Mouse (Mus musculus): ENCODE measurements at regions not wholly inside any gene's neighbourhood (a gene's known extent, or its start where the extent isn't known, plus 50 kb on each side); places are given as distances from the start of the nearest gene placed in this dataset.

GRCm38 (mm10) chr15:59823921-59824320, 192.5 kb downstream of the 4933412E24Rik start:
- no peaks in the 10 kb centered on the region for H3K4me1 ChIP-seq (ENCODE audit: control insufficient read depth in 1 of 2, insufficient read depth in 2 of 2, low read length in 2 of 2)
- TF ChIP-seq SIN3A (IDR thresholded peaks at IDR 0.05; ENCODE audit: low read length) (no peak), HCFC1 (IDR thresholded peaks at IDR 0.05; ENCODE audit: low read depth, low read length) (no peak), ETS1 (IDR thresholded peaks at IDR 0.05; ENCODE audit: low read depth, low read length) (no peak), POLR2AphosphoS5 (IDR thresholded peaks at IDR 0.05; ENCODE audit: borderline replicate concordance, low read depth, low read length) (no peak), ZMIZ1 (IDR thresholded peaks at IDR 0.05; ENCODE audit: low read depth, low read length) (no peak), ZKSCAN1 (IDR thresholded peaks at IDR 0.05; ENCODE audit: low read depth, low read length) (no peak), KAT2A (conservative IDR thresholded peaks at IDR 0.05; ENCODE audit: low read depth, low read length) (no peak), RCOR1 (IDR thresholded peaks at IDR 0.05; ENCODE audit: low read depth, low read length) (no peak), GABPA (IDR thresholded peaks at IDR 0.05; ENCODE audit: low read depth, low read length) (no peak), USF2 (IDR thresholded peaks at IDR 0.05; ENCODE audit: borderline replicate concordance in 1 of 2, insufficient read depth in 1 of 2, low read depth in 1 of 2, low read length in 2 of 2) (no peak), ELF1 (IDR thresholded peaks at IDR 0.05; ENCODE audit: low read depth, low read length) (no peak), BHLHE40 (IDR thresholded peaks at IDR 0.05; ENCODE audit: borderline replicate concordance, low read depth, low read length) (no peak), MAX (IDR thresholded peaks at IDR 0.05; ENCODE audit: low read length) (no peak), SMC3 (IDR thresholded peaks at IDR 0.05; ENCODE audit: low read depth, low read length) (no peak)
- no peaks in the 10 kb centered on the region for H3K36me3 ChIP-seq (ENCODE audit: control insufficient read depth in 1 of 2, insufficient read depth in 2 of 2, low read length in 2 of 2)
- H3K4me3 ChIP-seq (ENCODE audit: control insufficient read depth in 1 of 2, insufficient read depth in 1 of 2, low read depth in 2 of 2, low read length in 2 of 2): no peak overlapping the region
- no peak overlapping the region for H3K27ac ChIP-seq (ENCODE audit: control insufficient read depth, low read depth, low read length)
- no peaks in the 10 kb centered on the region for H3K79me2 ChIP-seq (ENCODE audit: control insufficient read depth, insufficient read depth, low read length, poor library complexity)
- no peaks in the 10 kb centered on the region for H3K27me3 ChIP-seq (ENCODE audit: control insufficient read depth in 1 of 2, insufficient read depth in 2 of 2, low read length in 2 of 2)
- H3K9ac ChIP-seq (ENCODE audit: control insufficient read depth, low read depth, low read length, poor library complexity, severe bottlenecking): no peak overlapping the region
- H3K9me3 ChIP-seq (replicated peaks; ENCODE audit: insufficient read depth, low read length): no peaks in the 10 kb centered on the region
- DNase-seq (ENCODE audit: low read depth, low spot score): no peak

- TF ChIP-seq CTCF (IDR thresholded peaks at IDR 0.05 in 2 of 3, conservative IDR thresholded peaks at IDR 0.05 in 1 of 3; ENCODE audit: control insufficient read depth in 1 of 3, insufficient read depth in 1 of 3, low read depth in 2 of 3, low read length in 3 of 3, poor library complexity in 1 of 3, severe bottlenecking in 1 of 3): no peak
- TF ChIP-seq USF1 (IDR thresholded peaks at IDR 0.05; ENCODE audit: low read depth, low read length): no peak
- TF ChIP-seq ELF1 (IDR thresholded peaks at IDR 0.05; ENCODE audit: low read depth, low read length): no peak
- TF ChIP-seq RCOR1 (IDR thresholded peaks at IDR 0.05; ENCODE audit: low read depth, low read length): no peak
- no peak for TF ChIP-seq NRF1 (IDR thresholded peaks at IDR 0.05; ENCODE audit: insufficient read depth, low read depth, low read length, poor library complexity, severe bottlenecking)
- no peak for TF ChIP-seq NELFE (IDR thresholded peaks at IDR 0.05; ENCODE audit: low read depth, low read length)
- no peak for TF ChIP-seq ZNF384 (IDR thresholded peaks at IDR 0.05; ENCODE audit: low read depth, low read length)
- no peak for TF ChIP-seq ZKSCAN1 (IDR thresholded peaks at IDR 0.05; ENCODE audit: low read depth, low read length)
- no peak for TF ChIP-seq SIN3A (IDR thresholded peaks at IDR 0.05; ENCODE audit: low read length)
- TF ChIP-seq MAZ (IDR thresholded peaks at IDR 0.05; ENCODE audit: low read depth, low read length): no peak
- no peak for TF ChIP-seq E2F4 (IDR thresholded peaks at IDR 0.05; ENCODE audit: borderline replicate concordance, low read depth, low read length)
- TF ChIP-seq POLR2A (IDR thresholded peaks at IDR 0.05; ENCODE audit: control insufficient read depth in 1 of 2, insufficient read depth in 1 of 2, low read depth in 1 of 2, low read length in 2 of 2, poor library complexity in 1 of 2): no peak
- no peak for TF ChIP-seq CHD2 (IDR thresholded peaks at IDR 0.05; ENCODE audit: low read length)
- TF ChIP-seq MAX (IDR thresholded peaks at IDR 0.05; ENCODE audit: low read length): no peak
- no peak for TF ChIP-seq RAD21 (IDR thresholded peaks at IDR 0.05; ENCODE audit: low read depth, low read length)
- no peak for TF ChIP-seq CHD1 (IDR thresholded peaks at IDR 0.05; ENCODE audit: low read depth, low read length)
- TF ChIP-seq POLR2AphosphoS2 (IDR thresholded peaks at IDR 0.05; ENCODE audit: low read length): no peak
- TF ChIP-seq USF2 (IDR thresholded peaks at IDR 0.05; ENCODE audit: borderline replicate concordance in 1 of 2, insufficient read depth in 1 of 2, low read depth in 1 of 2, low read length in 2 of 2): no peak
- TF ChIP-seq EP300 (IDR thresholded peaks at IDR 0.05; ENCODE audit: low read depth in 1 of 2, low read length in 2 of 2): no peak
- no peak for TF ChIP-seq GABPA (IDR thresholded peaks at IDR 0.05; ENCODE audit: low read depth, low read length)
- Histone ChIP-seq H3K9me3 (replicated peaks; ENCODE audit: insufficient read depth, low read length) (no peaks in the 10 kb centered on the region), H3K9ac (ENCODE audit: control insufficient read depth, low read depth, low read length, poor library complexity, severe bottlenecking) (no peak overlapping the region), H3K36me3 (ENCODE audit: control insufficient read depth in 1 of 2, insufficient read depth in 2 of 2, low read length in 2 of 2) (no peaks in the 10 kb centered on the region), H3K4me1 (ENCODE audit: control insufficient read depth in 1 of 2, insufficient read depth in 2 of 2, low read length in 2 of 2) (no peaks in the 10 kb centered on the region), H3K79me2 (ENCODE audit: control insufficient read depth, insufficient read depth, low read length, poor library complexity) (no peaks in the 10 kb centered on the region), H3K4me3 (ENCODE audit: control insufficient read depth in 1 of 2, insufficient read depth in 1 of 2, low read depth in 2 of 2, low read length in 2 of 2) (no peak overlapping the region), H3K27me3 (ENCODE audit: control insufficient read depth in 1 of 2, insufficient read depth in 2 of 2, low read length in 2 of 2) (no peaks in the 10 kb centered on the region), H3K27ac (ENCODE audit: control insufficient read depth, low read depth, low read length) (no peak overlapping the region)
- DNase-seq (ENCODE audit: low read depth, low spot score): no peak
These were observed 193.3 kb downstream of the 4933412E24Rik start for GRCm38 (mm10) chr15:59822995-59823681.

Measured in MEL (cell line).